Mouse (Mus musculus) olfactory bulb, adult 2 months (tissue): ENCODE measurements at regions not wholly inside any gene's neighbourhood (a gene's known extent, or its start where the extent isn't known, plus 50 kb on each side); places are given as distances from the start of the nearest gene placed in this dataset.

ENCODE experiments used
- H3K27ac ChIP-seq: fragments of 200-500 bp; 2 replicates; pipeline ENCODE4 v1.5.1; 2012; ENCODE audit warnings: low read depth, low read length; ENCODE audit not compliant: insufficient read depth
- H3K4me1 ChIP-seq: fragments of 200-500 bp; 2 replicates; pipeline ENCODE4 v1.6.1; 2012; ENCODE audit warnings: low read length; ENCODE audit not compliant: control insufficient read depth, insufficient read depth
- H3K4me3 ChIP-seq: fragments of 200-500 bp; 2 replicates; pipeline ENCODE4 v1.5.1; 2012; ENCODE audit warnings: mild to moderate bottlenecking, low read depth, low read length, moderate library complexity; ENCODE audit not compliant: insufficient read depth
- CTCF ChIP-seq: fragments of 200-500 bp; IDR thresholded peaks from 2 replicates; pipeline ENCODE4 v1.5.1; 2012; ENCODE audit warnings: low read depth, mild to moderate bottlenecking, low read length, moderate library complexity; ENCODE audit not compliant: insufficient read depth
- POLR2A ChIP-seq: fragments of 200-500 bp; IDR thresholded peaks from 2 replicates; pipeline ENCODE4 v1.6.1; 2012; ENCODE audit warnings: mild to moderate bottlenecking, low read depth, low read length, moderate library complexity; ENCODE audit not compliant: insufficient read depth
- WGBS: fragments of 180-500 bp; shearing (Covaris S2); methylation state at CpG from one replicate; pipeline ENCODE4 v1.1.7; 2018; 5-methylcytosine and 5-hydroxymethylcytosine counted together

DNA sequence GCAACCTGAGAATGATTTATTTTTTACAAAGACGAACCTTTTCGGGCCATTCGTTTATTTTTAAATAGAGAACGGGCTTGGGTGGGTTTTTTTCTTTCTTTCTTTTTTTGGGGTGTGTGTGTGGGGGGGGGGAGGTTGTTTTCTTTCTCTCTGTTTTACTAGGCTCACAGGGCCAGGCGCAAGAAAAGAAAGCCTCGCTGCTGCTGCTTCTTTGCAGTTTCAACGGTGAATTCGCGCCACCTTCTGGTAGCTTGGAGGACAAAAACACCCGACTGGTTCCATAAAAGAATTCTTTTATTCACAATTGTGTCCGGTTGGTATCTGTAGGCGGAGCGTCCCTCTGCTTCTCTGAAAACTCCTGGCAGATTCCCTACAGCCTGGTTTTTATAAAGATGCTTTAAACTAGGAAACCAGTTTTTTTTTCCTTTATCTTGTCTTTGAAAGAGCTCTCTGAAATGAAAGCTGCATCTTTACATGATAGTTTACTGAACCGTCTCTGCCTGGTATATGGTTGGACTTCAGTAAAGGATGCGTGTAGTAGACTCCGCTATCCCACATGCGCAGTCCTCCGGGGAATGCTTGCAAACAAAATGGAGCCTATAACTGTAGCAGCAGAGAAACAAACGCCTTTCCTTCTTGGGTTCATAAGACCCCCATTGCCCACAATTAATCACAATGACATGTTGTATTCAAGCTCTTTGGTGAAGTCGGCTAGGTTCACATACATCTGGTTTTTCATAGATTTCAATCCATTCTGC lies 151.9 kb downstream of the Insig2 start:
- no peaks in the 10 kb centered on the region for H3K4me1 ChIP-seq
- 21% methylated on average over 20 of the region's 20 CpGs for WGBS
- TF ChIP-seq CTCF (peak; percentile 57), POLR2A (no peak)
- H3K27ac ChIP-seq = no peak overlapping the region
- no peak overlapping the region for H3K4me3 ChIP-seq

DNA sequence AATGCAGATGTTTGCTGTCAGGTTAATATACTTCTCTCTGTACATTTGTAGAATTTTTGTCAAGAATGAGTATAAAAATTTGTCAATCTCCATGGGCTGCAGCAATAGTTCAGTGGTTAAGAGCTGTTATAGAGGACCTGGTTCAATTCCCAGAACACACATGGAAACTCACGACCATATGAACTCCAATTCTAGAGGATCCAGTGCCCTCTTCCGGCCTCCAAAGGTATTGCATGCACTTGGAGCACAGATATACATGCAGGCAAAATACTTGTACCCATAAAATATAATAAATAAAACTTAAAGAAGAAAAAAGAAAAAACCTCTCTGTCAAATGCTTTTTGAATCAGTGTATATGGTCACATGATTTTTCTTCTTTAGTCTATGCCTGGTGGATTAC lies 143.5 kb downstream of the Insig2 start:
- WGBS = 58% methylated on average over 2 of the region's 2 CpGs
- TF ChIP-seq CTCF (no peak), POLR2A (no peak)
- Histone ChIP-seq H3K4me1 (no peaks in the 10 kb centered on the region), H3K4me3 (no peak overlapping the region), H3K27ac (no peak overlapping the region)

DNA sequence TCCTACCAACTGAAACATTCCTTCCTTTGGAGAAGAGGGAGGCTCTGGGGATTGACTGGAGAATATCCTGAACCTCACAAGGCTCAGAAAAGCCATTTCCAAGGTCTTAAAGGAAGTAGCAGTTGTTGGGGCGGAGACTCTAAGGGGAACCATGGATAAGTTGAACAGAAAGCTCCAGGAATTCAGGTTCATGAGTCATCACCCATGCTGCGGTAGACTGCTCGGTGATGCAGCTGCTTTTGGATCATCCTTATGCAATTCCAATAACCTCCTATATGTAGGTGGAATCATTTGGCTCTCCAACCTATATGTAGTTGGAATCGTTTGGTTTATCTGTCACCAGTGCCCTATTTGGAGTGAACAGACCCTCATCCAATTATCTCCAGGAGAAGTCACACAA lies 137.6 kb downstream of the Insig2 start:
- Histone ChIP-seq H3K27ac (no peak overlapping the region), H3K4me3 (no peak overlapping the region), H3K4me1 (no peaks in the 10 kb centered on the region)
- TF ChIP-seq CTCF (no peak), POLR2A (no peak)
- 66% methylated on average over 4 of the region's 4 CpGs for WGBS

DNA sequence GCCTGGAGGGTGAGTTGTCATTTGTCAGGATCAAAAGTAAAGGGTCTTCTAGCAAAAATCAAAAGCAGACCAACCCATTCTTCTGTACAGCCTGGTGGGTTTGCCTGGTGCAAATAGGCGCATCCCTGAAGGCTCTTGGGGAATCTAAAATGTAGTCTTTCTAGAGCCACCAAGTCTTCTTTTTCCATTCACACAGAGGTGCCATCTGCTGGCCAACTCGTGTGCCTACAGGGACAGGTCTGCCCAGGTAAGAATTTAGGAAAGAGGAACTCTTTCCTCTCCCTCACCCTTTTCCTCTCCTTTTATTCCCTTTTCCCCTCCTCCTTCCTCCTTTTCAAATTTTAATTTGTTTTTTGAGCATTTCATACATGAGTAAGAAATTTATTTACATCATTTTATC lies 116.5 kb downstream of the Insig2 start:
- TF ChIP-seq CTCF (no peak), POLR2A (no peak)

DNA sequence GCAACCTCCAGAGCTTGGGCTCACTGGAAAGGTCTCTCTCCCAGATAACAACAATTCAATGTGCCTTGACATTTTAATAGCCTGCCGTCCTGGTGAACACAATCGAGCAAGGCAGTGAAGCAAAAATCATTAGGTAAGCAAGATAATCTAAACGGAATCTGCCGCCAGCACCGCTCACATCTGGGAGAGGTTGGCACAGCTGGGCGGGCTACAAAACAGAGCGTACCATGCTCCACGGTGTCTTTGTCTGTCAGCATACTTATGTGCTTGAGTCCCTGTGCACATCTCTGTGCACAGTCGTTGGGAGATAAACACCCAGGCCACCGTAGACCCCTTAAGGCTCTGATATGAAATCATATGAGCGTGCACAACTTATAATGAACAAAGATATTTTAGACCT lies 108.1 kb downstream of the Insig2 start:
- 55% methylated on average over 11 of the region's 11 CpGs for WGBS
- Histone ChIP-seq H3K4me3 (no peak overlapping the region), H3K27ac (no peak overlapping the region), H3K4me1 (no peaks in the 10 kb centered on the region)
- TF ChIP-seq POLR2A (no peak), CTCF (no peak)

More for the DNA sequence above, 116.5 kb downstream of the Insig2 start:
- no peak overlapping the region for H3K4me3 ChIP-seq
- no peak overlapping the region for H3K27ac ChIP-seq
- 23% methylated on average over 2 of the region's 2 CpGs for WGBS
- no peaks in the 10 kb centered on the region for H3K4me1 ChIP-seq

DNA sequence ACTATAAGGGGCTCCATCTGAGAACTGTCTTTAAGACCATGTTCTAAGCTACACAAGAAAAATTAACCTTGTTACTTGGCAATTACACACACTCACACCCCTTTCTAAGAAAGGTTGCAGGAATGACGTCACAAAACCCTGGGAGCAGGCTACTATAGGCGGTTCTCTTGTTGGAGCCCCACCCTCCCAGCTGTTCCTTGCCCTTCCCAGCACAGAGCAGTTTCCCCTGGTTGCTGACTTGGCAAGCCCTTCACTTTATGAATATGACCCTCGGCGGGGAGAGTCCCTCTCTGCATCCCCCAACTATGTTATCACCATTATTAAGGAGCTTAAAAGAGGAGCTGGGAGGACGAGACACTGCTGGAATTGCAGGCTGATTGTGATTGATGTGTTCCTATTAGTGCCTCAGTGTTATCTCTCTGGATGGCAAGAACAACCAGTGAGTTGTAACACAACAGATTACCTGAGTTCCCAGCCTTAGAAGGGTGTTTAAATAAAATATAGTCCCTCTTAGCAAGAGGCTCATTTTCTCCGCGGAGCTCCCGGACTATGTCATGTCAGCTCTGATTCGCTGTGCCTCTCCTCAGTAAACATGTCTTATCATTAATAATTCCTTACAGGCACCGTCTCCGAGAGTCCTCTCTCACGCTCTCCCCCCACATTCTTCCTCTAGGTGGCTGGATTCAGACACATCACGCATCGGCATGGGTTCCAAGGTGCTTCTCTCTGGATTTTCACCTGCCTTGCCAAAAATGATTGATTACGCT lies 105.7 kb downstream of the Insig2 start:
- WGBS = 78% methylated on average over 15 of the region's 15 CpGs
- Histone ChIP-seq H3K4me1 (no peaks in the 10 kb centered on the region), H3K27ac (no peak overlapping the region), H3K4me3 (no peak overlapping the region)
- TF ChIP-seq POLR2A = no peak
- TF ChIP-seq CTCF = no peak

DNA sequence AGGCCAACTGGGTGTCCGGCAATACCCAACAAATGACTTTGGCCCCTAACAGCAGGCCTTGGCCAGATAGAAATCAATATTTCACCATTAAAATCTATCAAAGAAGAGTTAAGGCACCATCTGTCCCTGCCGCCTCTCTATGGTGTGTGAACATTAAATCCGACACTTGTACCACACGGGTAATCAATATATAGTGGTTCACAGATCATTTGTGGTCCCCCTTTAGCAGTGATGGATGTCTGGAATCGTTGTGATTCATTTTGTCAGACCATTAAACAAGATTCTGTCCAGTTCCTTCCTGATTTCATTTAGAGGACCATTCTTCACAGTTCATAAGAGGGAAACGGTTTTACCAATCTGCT lies 105.2 kb downstream of the Insig2 start:
- Histone ChIP-seq H3K27ac (no peak overlapping the region), H3K4me1 (no peaks in the 10 kb centered on the region), H3K4me3 (no peak overlapping the region)
- no peak for TF ChIP-seq CTCF
- no peak for TF ChIP-seq POLR2A
- 93% methylated on average over 6 of the region's 6 CpGs for WGBS

DNA sequence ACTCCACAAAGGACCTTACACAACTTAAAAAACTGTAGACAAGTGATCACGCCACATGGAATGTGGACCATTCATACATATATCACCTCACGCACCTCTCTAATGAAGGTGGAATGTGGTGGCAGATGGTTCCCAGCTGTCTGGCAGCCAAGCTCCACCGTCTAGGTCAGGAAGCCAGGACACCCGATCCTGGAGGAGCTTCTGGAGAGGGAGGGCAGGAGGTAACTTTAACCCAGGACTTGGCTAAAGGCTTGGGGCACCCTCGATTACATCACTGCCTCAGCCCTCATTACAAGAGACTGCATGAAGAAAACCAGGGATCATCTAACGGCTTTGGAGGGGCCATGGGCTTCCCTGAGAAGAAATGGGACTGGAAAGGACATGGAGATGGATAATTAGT lies 88.8 kb downstream of the Insig2 start:
- no peak for TF ChIP-seq POLR2A
- TF ChIP-seq CTCF = no peak
- 75% methylated on average over 6 of the region's 6 CpGs for WGBS
- no peak overlapping the region for H3K27ac ChIP-seq
- H3K4me3 ChIP-seq = no peak overlapping the region
- H3K4me1 ChIP-seq = no peaks in the 10 kb centered on the region

DNA sequence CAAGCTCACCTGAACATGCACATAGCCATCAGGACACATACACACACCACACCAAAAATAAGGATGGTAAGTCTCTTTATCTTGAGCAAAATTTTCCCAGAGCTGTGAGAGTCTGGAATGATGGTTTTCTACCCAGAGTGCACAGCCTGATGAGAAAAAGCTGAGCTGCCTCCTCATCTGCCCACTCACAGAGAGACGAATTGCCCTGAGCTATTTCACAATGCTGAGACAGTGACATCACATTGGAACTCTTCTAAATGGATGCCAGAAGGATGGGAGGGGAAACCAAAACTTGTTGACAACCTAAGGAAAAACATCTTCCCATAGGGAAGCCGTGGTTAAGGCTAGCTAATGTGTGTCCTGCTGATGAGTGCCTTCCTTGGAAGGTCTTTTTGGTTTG lies 84.8 kb downstream of the Insig2 start:
- Histone ChIP-seq H3K27ac (no peak overlapping the region), H3K4me1 (no peaks in the 10 kb centered on the region), H3K4me3 (no peak overlapping the region)
- TF ChIP-seq POLR2A (no peak), CTCF (no peak)
- WGBS = 46% methylated on average over 2 of the region's 2 CpGs

DNA sequence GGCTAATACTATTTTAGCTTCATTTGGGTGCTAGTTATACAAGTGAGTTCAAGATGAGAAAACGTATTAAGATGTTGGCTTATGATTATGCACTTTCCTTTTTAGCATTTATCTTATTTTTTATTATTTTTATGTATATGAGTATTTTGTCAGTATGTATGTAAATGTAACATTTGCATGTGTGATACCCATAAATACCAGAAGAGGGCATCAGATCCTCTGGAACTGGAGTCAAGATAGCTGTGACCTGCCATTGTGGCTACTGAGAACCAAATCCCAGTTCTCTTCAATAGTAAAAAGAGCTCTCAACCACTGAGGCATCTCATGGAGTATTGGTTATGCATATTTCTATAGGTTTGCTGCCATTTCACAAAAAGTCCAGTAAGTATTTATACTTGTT lies 83.3 kb downstream of the Insig2 start:
- WGBS = 75% methylated on average over 1 of the region's 1 CpGs
- Histone ChIP-seq H3K27ac (no peak overlapping the region), H3K4me1 (no peaks in the 10 kb centered on the region), H3K4me3 (no peak overlapping the region)
- TF ChIP-seq POLR2A (no peak), CTCF (no peak)
